Mouse (Mus musculus): ENCODE data around the gene Slc24a3. TPM values are rescaled to one million over a fixed set of nuclear protein-coding genes. Genes with fewer than 3 reads are reported as not detected.

Gene Slc24a3
- total RNA-seq, 1 experiment = 0.98 TPM

GRCm38 (mm10) chr2:145541695-145542094 is 374.1 kb downstream of the Slc24a3 start:
- H3K36me3 ChIP-seq (ENCODE audit: control insufficient read depth, insufficient read depth, low read length, poor library complexity, severe bottlenecking) = no peaks in the 10 kb centered on the region
- H3K9ac ChIP-seq (ENCODE audit: insufficient read depth, low read depth, low read length, poor library complexity, severe bottlenecking) = no peak overlapping the region
- DNase-seq (ENCODE audit: low read depth, low spot score) = no peak
- H3K27ac ChIP-seq (ENCODE audit: insufficient read depth, low read depth, low read length, poor library complexity, severe bottlenecking) = no peak overlapping the region
- in situ Hi-C loops (cut with MboI; ENCODE audit: low sequenced_read_pairs in 2 of 2, unreplicated experiment in 2 of 2) = no loop called here
- no peaks in the 10 kb centered on the region for H3K4me1 ChIP-seq (ENCODE audit: control insufficient read depth in 2 of 2, insufficient read depth in 2 of 2, low read length in 2 of 2, poor library complexity in 1 of 2)
- no peaks in the 10 kb centered on the region for H3K9me3 ChIP-seq (ENCODE audit: control insufficient read depth, insufficient read depth, low read depth, low read length)
- TF ChIP-seq MAFK (IDR thresholded peaks at IDR 0.05; ENCODE audit: insufficient read depth, low read depth, low read length) = no peak
- TF ChIP-seq HCFC1 (IDR thresholded peaks at IDR 0.05; ENCODE audit: borderline replicate concordance, insufficient read depth, low read length) = no peak
- TF ChIP-seq CHD2 (IDR thresholded peaks at IDR 0.05; ENCODE audit: low read depth, low read length) = no peak
- no peak for TF ChIP-seq ZC3H11A (IDR thresholded peaks at IDR 0.05; ENCODE audit: borderline replicate concordance, low read depth, low read length)
- TF ChIP-seq ZNF384 (IDR thresholded peaks at IDR 0.05; ENCODE audit: low read depth, low read length) = no peak
- H3K4me3 ChIP-seq (ENCODE audit: insufficient read depth in 1 of 2, low read depth in 1 of 2, low read length in 2 of 2, poor library complexity in 1 of 2, severe bottlenecking in 1 of 2) = no peak overlapping the region

- Histone ChIP-seq H3K4me1 (ENCODE audit: control insufficient read depth in 2 of 2, insufficient read depth in 2 of 2, low read length in 2 of 2, poor library complexity in 1 of 2) (no peaks in the 10 kb centered on the region), H3K9ac (ENCODE audit: insufficient read depth, low read depth, low read length, poor library complexity, severe bottlenecking) (no peak overlapping the region), H3K27ac (ENCODE audit: insufficient read depth, low read depth, low read length, poor library complexity, severe bottlenecking) (no peak overlapping the region), H3K4me3 (ENCODE audit: insufficient read depth in 1 of 2, low read depth in 1 of 2, low read length in 2 of 2, poor library complexity in 1 of 2, severe bottlenecking in 1 of 2) (no peak overlapping the region), H3K9me3 (ENCODE audit: control insufficient read depth, insufficient read depth, low read depth, low read length) (no peaks in the 10 kb centered on the region), H3K36me3 (ENCODE audit: control insufficient read depth, insufficient read depth, low read length, poor library complexity, severe bottlenecking) (no peaks in the 10 kb centered on the region)
- in situ Hi-C loops (cut with MboI; ENCODE audit: low sequenced_read_pairs in 2 of 2, unreplicated experiment in 2 of 2) = no loop called here
- DNase-seq (ENCODE audit: low read depth, low spot score) = no peak
- TF ChIP-seq ZNF384 (IDR thresholded peaks at IDR 0.05; ENCODE audit: low read depth, low read length) (no peak), MAFK (IDR thresholded peaks at IDR 0.05; ENCODE audit: insufficient read depth, low read depth, low read length) (no peak), CHD2 (IDR thresholded peaks at IDR 0.05; ENCODE audit: low read depth, low read length) (no peak), ZC3H11A (IDR thresholded peaks at IDR 0.05; ENCODE audit: borderline replicate concordance, low read depth, low read length) (no peak), HCFC1 (IDR thresholded peaks at IDR 0.05; ENCODE audit: borderline replicate concordance, insufficient read depth, low read length) (no peak)
These were observed 378.5 kb downstream of the Slc24a3 start for GRCm38 (mm10) chr2:145546071-145546470.

GRCm38 (mm10) chr2:145554722-145555252 is 387.2 kb downstream of the Slc24a3 start:
- H3K4me3 ChIP-seq (ENCODE audit: insufficient read depth in 1 of 2, low read depth in 1 of 2, low read length in 2 of 2, poor library complexity in 1 of 2, severe bottlenecking in 1 of 2) = no peak overlapping the region
- DNase-seq (ENCODE audit: low read depth, low spot score) = no peak
- in situ Hi-C loops (cut with MboI; ENCODE audit: low sequenced_read_pairs in 2 of 2, unreplicated experiment in 2 of 2) = no loop called here

GRCm38 (mm10) chr2:145555713-145556112 is 388.2 kb downstream of the Slc24a3 start:
- Histone ChIP-seq H3K4me3 (ENCODE audit: insufficient read depth in 1 of 2, low read depth in 1 of 2, low read length in 2 of 2, poor library complexity in 1 of 2, severe bottlenecking in 1 of 2) (no peak overlapping the region), H3K4me1 (ENCODE audit: control insufficient read depth in 2 of 2, insufficient read depth in 2 of 2, low read length in 2 of 2, poor library complexity in 1 of 2) (no peaks in the 10 kb centered on the region), H3K36me3 (ENCODE audit: control insufficient read depth, insufficient read depth, low read length, poor library complexity, severe bottlenecking) (no peaks in the 10 kb centered on the region), H3K9me3 (ENCODE audit: control insufficient read depth, insufficient read depth, low read depth, low read length) (no peaks in the 10 kb centered on the region), H3K9ac (ENCODE audit: insufficient read depth, low read depth, low read length, poor library complexity, severe bottlenecking) (no peak overlapping the region), H3K27ac (ENCODE audit: insufficient read depth, low read depth, low read length, poor library complexity, severe bottlenecking) (no peak overlapping the region)
- DNase-seq (ENCODE audit: low read depth, low spot score) = no peak
- in situ Hi-C loops (cut with MboI; ENCODE audit: low sequenced_read_pairs in 2 of 2, unreplicated experiment in 2 of 2) = no loop called here
- no peak for TF ChIP-seq CHD2 (IDR thresholded peaks at IDR 0.05; ENCODE audit: low read depth, low read length)
- no peak for TF ChIP-seq ZNF384 (IDR thresholded peaks at IDR 0.05; ENCODE audit: low read depth, low read length)
- TF ChIP-seq ZC3H11A (IDR thresholded peaks at IDR 0.05; ENCODE audit: borderline replicate concordance, low read depth, low read length) = no peak

More at GRCm38 (mm10) chr2:145554722-145555252, 387.2 kb downstream of the Slc24a3 start:
- Histone ChIP-seq H3K27ac (ENCODE audit: insufficient read depth, low read depth, low read length, poor library complexity, severe bottlenecking) (no peak overlapping the region), H3K9ac (ENCODE audit: insufficient read depth, low read depth, low read length, poor library complexity, severe bottlenecking) (no peak overlapping the region), H3K4me1 (ENCODE audit: control insufficient read depth in 2 of 2, insufficient read depth in 2 of 2, low read length in 2 of 2, poor library complexity in 1 of 2) (no peaks in the 10 kb centered on the region), H3K9me3 (ENCODE audit: control insufficient read depth, insufficient read depth, low read depth, low read length) (no peaks in the 10 kb centered on the region), H3K36me3 (ENCODE audit: control insufficient read depth, insufficient read depth, low read length, poor library complexity, severe bottlenecking) (no peaks in the 10 kb centered on the region)
- TF ChIP-seq HCFC1 (IDR thresholded peaks at IDR 0.05; ENCODE audit: borderline replicate concordance, insufficient read depth, low read length) (no peak), ZC3H11A (IDR thresholded peaks at IDR 0.05; ENCODE audit: borderline replicate concordance, low read depth, low read length) (no peak), CHD2 (IDR thresholded peaks at IDR 0.05; ENCODE audit: low read depth, low read length) (no peak), MAFK (IDR thresholded peaks at IDR 0.05; ENCODE audit: insufficient read depth, low read depth, low read length) (no peak), ZNF384 (IDR thresholded peaks at IDR 0.05; ENCODE audit: low read depth, low read length) (no peak)
